Comparison of ENCODE assay signal across 19 mouse cellular contexts in genomic region chr2:4636656-4637055, GRCm38 (mm10). TPM values are rescaled to one million over a fixed set of nuclear protein-coding genes. Genes with fewer than 3 reads are reported as not detected.
DNase-seq lines count a peak whose midpoint lies in the region; ATAC-seq lines count a peak whose summit lies in the region.
"Had no signal": no experiment of that assay in that cellular context is flagged by ENCODE, and none has a peak within 500 bp of the region (broad histone marks: within the 10 kb centered on the region; RNA-seq: fewer than 3 reads in every experiment).

No protein-coding gene starts in this region.

- peak; percentile 66 for DNase-seq in adrenal gland, adult 2 months
- DNase-seq in adrenal gland, adult 18-20 months (ENCODE audit: low spot score in 2 of 2): no peak
- no peak for DNase-seq in neural tube, embryonic 10.5 days (ENCODE audit: extremely low spot score, low spot score)
- DNase-seq in MN1 (ENCODE audit: low spot score): peak; percentile 12
- peak; percentile 72 for DNase-seq in adrenal gland, postnatal 14 days
- DNase-seq in layer of hippocampus, adult 11-12 months (ENCODE audit: low spot score): no peak
- DNase-seq: cerebellum, adult 2 months; cerebellum, postnatal 14 days; embryo, embryonic 11 days; gastrocnemius, postnatal 14 days had no signal

- H3K27ac ChIP-seq in neural tube, embryonic 15.5 days (replicated peaks): no peak overlapping the region
- H3K27ac ChIP-seq in midbrain, embryonic 15.5 days: no peak overlapping the region
- H3K27ac ChIP-seq: embryonic facial prominence, embryonic 15.5 days; forebrain, embryonic 15.5 days; hindbrain, embryonic 15.5 days had no signal

- H3K4me2 ChIP-seq in neural tube, embryonic 15.5 days: no peak overlapping the region
- H3K4me2 ChIP-seq in midbrain, embryonic 15.5 days: no peak overlapping the region
- H3K4me2 ChIP-seq: embryonic facial prominence, embryonic 15.5 days; forebrain, embryonic 15.5 days; heart, embryonic 12.5 days; hindbrain, embryonic 15.5 days had no signal

- peaks cover 67% of the 10 kb centered on the region for H3K36me3 ChIP-seq in neural tube, embryonic 15.5 days
- peaks cover 50% of the 10 kb centered on the region for H3K36me3 ChIP-seq in midbrain, embryonic 15.5 days (replicated peaks)

- H3K27me3 ChIP-seq in neural tube, embryonic 15.5 days (replicated peaks): no peaks in the 10 kb centered on the region
- H3K27me3 ChIP-seq in midbrain, embryonic 15.5 days (replicated peaks): no peaks in the 10 kb centered on the region
- H3K27me3 ChIP-seq: embryonic facial prominence, embryonic 15.5 days; forebrain, embryonic 15.5 days; heart, embryonic 12.5 days; hindbrain, embryonic 15.5 days; Patski had no signal

- H3K9me3 ChIP-seq in neural tube, embryonic 15.5 days (replicated peaks): no peaks in the 10 kb centered on the region
- H3K9me3 ChIP-seq in midbrain, embryonic 15.5 days: no peaks in the 10 kb centered on the region
- H3K9me3 ChIP-seq: embryonic facial prominence, embryonic 15.5 days; forebrain, embryonic 15.5 days; heart, embryonic 12.5 days; hindbrain, embryonic 15.5 days had no signal

- 0 out of 2 replicates have a peak overlapping the region, but pooled peaks have one; percentile 5 for H3K9ac ChIP-seq in neural tube, embryonic 15.5 days (replicated peaks)
- no peak overlapping the region for H3K9ac ChIP-seq in midbrain, embryonic 15.5 days
- H3K9ac ChIP-seq: embryonic facial prominence, embryonic 15.5 days; forebrain, embryonic 15.5 days; heart, embryonic 12.5 days; hindbrain, embryonic 15.5 days had no signal

- WGBS in neural tube, embryonic 15.5 days: 93% methylated on average over 7 of the region's 7 CpGs
- 90% methylated on average over 7 of the region's 7 CpGs for WGBS in midbrain, embryonic 15.5 days

- ATAC-seq in neural tube, embryonic 15.5 days (ENCODE audit: low FRiP score): no peak
- no peak for ATAC-seq in midbrain, embryonic 15.5 days (replicated peaks)
- ATAC-seq: forebrain, embryonic 15.5 days; intestine, embryonic 16.5 days; Patski had no signal

- no peaks in the 10 kb centered on the region for H3K4me1 ChIP-seq in neural tube, embryonic 15.5 days
- no peaks in the 10 kb centered on the region for H3K4me1 ChIP-seq in midbrain, embryonic 15.5 days
- H3K4me1 ChIP-seq: forebrain, embryonic 15.5 days; heart, embryonic 12.5 days; hindbrain, embryonic 15.5 days had no signal

- H3K4me3 ChIP-seq in neural tube, embryonic 15.5 days (replicated peaks): no peak overlapping the region
- no peak overlapping the region for H3K4me3 ChIP-seq in midbrain, embryonic 15.5 days
- H3K4me3 ChIP-seq: embryonic facial prominence, embryonic 15.5 days; erythroblast, embryonic 14.5 days; forebrain, embryonic 15.5 days; heart, embryonic 12.5 days; hindbrain, embryonic 15.5 days had no signal

RNA-seq across cellular contexts. Expression of gene Prpf18, which starts 15.3 kb away (rescaled TPM):
- total RNA-seq in adrenal gland, adult 2 months (2021): 10 to 100 TPM; 36.9 to 41.5 TPM
- polyA plus RNA-seq in adrenal gland, adult 2 months (2012; rRNA removed): 3.9 and 4.6 TPM in 2 replicates
- total RNA-seq in adrenal gland, adult 18-20 months (2021): 10 to 100 TPM; 30.9 to 41.5 TPM
- polyA plus RNA-seq in neural tube, embryonic 15.5 days (2015; fragmentation: Nextera tagmentation; extraction: Ambion mirVana): 39.5 and 40.5 TPM in 2 replicates
- total RNA-seq in adrenal gland, postnatal 14 days (2021): 42.3 and 45.2 TPM in 2 replicates
- polyA plus RNA-seq in midbrain, embryonic 15.5 days (2015; fragmentation: Nextera tagmentation; extraction: Ambion mirVana): 45.8 and 49.3 TPM in 2 replicates

Comparison
In these comparisons a context has a peak if more than half of its experiments do, and no peak if none do; other contexts are left out.
1. DNase-seq: peak in adrenal gland, adult 2 months (single experiment), MN1 (single experiment) and adrenal gland, postnatal 14 days (single experiment); none in adrenal gland, adult 18-20 months (0 of 2), neural tube, embryonic 10.5 days (single experiment) and layer of hippocampus, adult 11-12 months (single experiment).